Mouse (Mus musculus): Measurements from ENCODE around the gene Olfr1029. TPM values are rescaled to one million over a fixed set of nuclear protein-coding genes. Genes with fewer than 3 reads are reported as not detected.
A peak's percentile ranks its signal among the peaks of the same experiment; 100 is the strongest.
"Not testable (repeated sequence)": the region's sequence is repeated elsewhere in the genome, so short reads cannot be mapped to it uniquely, and the experiment has no call there.

Olfr1029 gene
- not detected in 2 replicates for polyA plus RNA-seq (2015; fragmentation: Nextera tagmentation; extraction: Ambion mirVana)

DNA sequence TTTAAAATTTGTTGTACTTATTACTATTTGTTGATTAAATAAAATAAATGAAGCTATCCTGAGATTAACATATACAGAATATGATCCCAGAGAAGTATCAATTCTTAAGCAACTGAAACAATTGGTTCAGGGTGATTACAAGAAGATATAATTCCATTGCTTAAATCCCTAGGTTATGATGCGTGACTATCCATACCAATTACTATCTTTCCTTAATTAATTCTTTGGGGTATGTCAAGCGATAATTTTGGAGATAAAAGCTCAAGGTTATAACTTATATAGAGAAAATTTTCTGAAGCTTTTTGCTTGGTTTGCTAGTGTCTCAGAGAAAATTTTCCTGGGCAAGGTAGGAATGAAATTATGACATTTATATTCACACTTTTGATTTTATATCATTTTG is at the start of gene Olfr1029:
Gene Olfr1029, plus strand, starts transcription at position 301 of the 400 bp plus-strand sequence.
- Histone ChIP-seq H3K4me2 (no peak within 1 kb of the TSS), H3K9ac (no peak within 1 kb of the TSS), H3K27ac (replicated peaks) (no peak within 1 kb of the TSS), H3K36me3 (no peaks in the 10 kb centered on the region), H3K9me3 (no peaks in the 10 kb centered on the region), H3K27me3 (no peaks in the 10 kb centered on the region), H3K4me1 (replicated peaks) (no peaks in the 10 kb centered on the region), H3K4me3 (no peak within 1 kb of the TSS)
- ATAC-seq (ENCODE audit: low read depth), result no peak
- WGBS, result 88% methylated on average over 2 of the region's 2 CpGs

DNA sequence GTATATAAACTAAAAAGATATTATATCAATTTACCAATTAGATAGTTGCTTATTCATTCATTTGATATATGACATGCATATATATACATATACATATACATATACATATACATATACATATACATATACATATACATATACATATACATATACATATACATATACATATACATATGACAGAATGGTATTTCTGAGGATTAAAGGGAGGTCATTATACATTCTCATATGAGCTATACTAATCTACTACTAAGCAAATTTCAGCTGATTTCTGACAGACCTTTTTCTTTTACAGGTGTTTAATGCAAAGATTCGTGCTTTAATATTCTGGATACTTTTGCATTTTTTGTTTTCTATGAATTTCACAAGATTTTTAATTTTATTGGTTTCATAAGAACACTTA is 23.6 kb upstream of the Olfr1029 start, which contains the start of gene Olfr1028:
Gene Olfr1028, plus strand, starts transcription at position 301 of the 400 bp plus-strand sequence.
- H3K27ac ChIP-seq (replicated peaks), result no peak within 1 kb of the TSS
- H3K4me2 ChIP-seq, result no peak within 1 kb of the TSS
- 81% methylated on average over 1 of the region's 1 CpGs for WGBS
- H3K36me3 ChIP-seq, result no peaks in the 10 kb centered on the region
- H3K27me3 ChIP-seq, result no peaks in the 10 kb centered on the region
- no peak within 1 kb of the TSS for H3K9ac ChIP-seq
- no peak for ATAC-seq (ENCODE audit: low read depth)
- H3K4me3 ChIP-seq, result no peak within 1 kb of the TSS
- no peaks in the 10 kb centered on the region for H3K9me3 ChIP-seq
- H3K4me1 ChIP-seq (replicated peaks), result no peaks in the 10 kb centered on the region

DNA sequence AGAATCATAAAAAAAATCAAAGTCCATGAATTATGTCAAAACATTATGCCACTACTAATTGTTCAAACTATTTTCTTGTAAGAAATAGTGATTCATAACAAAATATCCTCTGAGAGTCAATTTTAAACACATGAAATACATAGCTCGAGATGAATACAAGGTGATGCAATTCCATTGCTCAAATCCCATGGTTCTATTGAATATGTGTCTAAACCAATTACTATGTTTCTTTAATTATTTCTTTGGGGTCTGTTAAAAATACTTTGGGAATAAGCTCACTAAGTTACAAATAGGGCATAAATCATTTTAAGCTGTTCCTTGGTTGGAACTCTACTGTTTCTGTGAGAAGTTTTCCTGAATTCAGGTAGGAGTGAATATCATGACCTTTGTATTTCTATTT is 5.3 kb downstream of the Olfr1029 start, which contains the start of gene Olfr1030:
Gene Olfr1030, plus strand, starts transcription at position 301 of the 400 bp plus-strand sequence.
- 74% methylated on average over 1 of the region's 1 CpGs for WGBS
- H3K27ac ChIP-seq (replicated peaks), result no peak within 1 kb of the TSS
- no peak for ATAC-seq (ENCODE audit: low read depth)
- H3K4me2 ChIP-seq, result no peak within 1 kb of the TSS
- no peaks in the 10 kb centered on the region for H3K9me3 ChIP-seq
- H3K4me1 ChIP-seq (replicated peaks), result no peaks in the 10 kb centered on the region
- no peaks in the 10 kb centered on the region for H3K36me3 ChIP-seq
- H3K4me3 ChIP-seq, result no peak within 1 kb of the TSS
- no peaks in the 10 kb centered on the region for H3K27me3 ChIP-seq
- H3K9ac ChIP-seq, result no peak within 1 kb of the TSS

DNA sequence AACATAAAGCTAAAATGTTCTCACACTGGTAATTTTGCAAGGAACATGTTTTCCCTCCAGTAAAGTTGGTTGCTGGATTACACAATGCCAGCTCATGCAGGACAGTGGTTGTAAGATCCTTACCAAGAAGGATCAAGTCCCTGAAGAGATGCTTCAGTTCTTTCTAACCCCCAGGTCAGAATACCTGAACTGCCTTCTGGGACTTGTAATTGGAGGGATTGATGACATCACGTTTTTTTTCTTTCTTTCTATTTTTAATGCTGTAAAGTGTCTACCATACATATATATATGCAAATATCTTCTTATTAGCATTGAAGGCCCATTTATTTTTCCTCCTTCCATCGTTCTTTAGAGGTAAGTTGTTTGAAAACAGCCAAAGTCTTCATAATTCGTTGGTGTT is 16.3 kb downstream of the Olfr1029 start, which contains the start of gene Olfr1031:
Gene Olfr1031, plus strand, starts transcription at position 301 of the 400 bp plus-strand sequence.
- H3K4me2 ChIP-seq, result no peak within 1 kb of the TSS
- ATAC-seq (ENCODE audit: low read depth), result no peak
- no peak within 1 kb of the TSS for H3K9ac ChIP-seq
- no peaks in the 10 kb centered on the region for H3K4me1 ChIP-seq (replicated peaks)
- no peaks in the 10 kb centered on the region for H3K9me3 ChIP-seq
- no peak within 1 kb of the TSS for H3K27ac ChIP-seq (replicated peaks)
- 59% methylated on average over 3 of the region's 3 CpGs for WGBS
- no peaks in the 10 kb centered on the region for H3K27me3 ChIP-seq
- no peak within 1 kb of the TSS for H3K4me3 ChIP-seq
- H3K36me3 ChIP-seq, result no peaks in the 10 kb centered on the region

GRCm38 (mm10) chr2:86005240-86005639 is 31.5 kb downstream of the Olfr1029 start, which contains the start of gene Olfr1032:
Gene Olfr1032 (plus strand): TSS chr2:86005540.
- no peak for ATAC-seq (ENCODE audit: low read depth)
- no peaks in the 10 kb centered on the region for H3K36me3 ChIP-seq

GRCm38 (mm10) chr2:86020406-86020805 is 46.7 kb downstream of the Olfr1029 start, which contains the start of gene Olfr1033:
Gene Olfr1033 (plus strand): TSS chr2:86020633.
- H3K9ac ChIP-seq; H3K9me3 ChIP-seq; H3K4me1 ChIP-seq (replicated peaks); ATAC-seq (ENCODE audit: low read depth); H3K27me3 ChIP-seq; H3K36me3 ChIP-seq; H3K27ac ChIP-seq (replicated peaks): not testable (repeated sequence)
- WGBS, result 9% methylated on average over 11 of the region's 11 CpGs
- peak within 1 kb of the TSS; percentile 52 for H3K4me2 ChIP-seq
- peak within 1 kb of the TSS; percentile 32 for H3K4me3 ChIP-seq

More at GRCm38 (mm10) chr2:86005240-86005639, 31.5 kb downstream of the Olfr1029 start, which contains the start of gene Olfr1032:
- 88% methylated on average over 7 of the region's 7 CpGs for WGBS
- no peak within 1 kb of the TSS for H3K27ac ChIP-seq (replicated peaks)
- no peaks in the 10 kb centered on the region for H3K27me3 ChIP-seq
- no peaks in the 10 kb centered on the region for H3K4me1 ChIP-seq (replicated peaks)
- H3K9me3 ChIP-seq, result no peaks in the 10 kb centered on the region
- H3K4me2 ChIP-seq, result no peak within 1 kb of the TSS
- H3K4me3 ChIP-seq, result no peak within 1 kb of the TSS
- no peak within 1 kb of the TSS for H3K9ac ChIP-seq

DNA sequence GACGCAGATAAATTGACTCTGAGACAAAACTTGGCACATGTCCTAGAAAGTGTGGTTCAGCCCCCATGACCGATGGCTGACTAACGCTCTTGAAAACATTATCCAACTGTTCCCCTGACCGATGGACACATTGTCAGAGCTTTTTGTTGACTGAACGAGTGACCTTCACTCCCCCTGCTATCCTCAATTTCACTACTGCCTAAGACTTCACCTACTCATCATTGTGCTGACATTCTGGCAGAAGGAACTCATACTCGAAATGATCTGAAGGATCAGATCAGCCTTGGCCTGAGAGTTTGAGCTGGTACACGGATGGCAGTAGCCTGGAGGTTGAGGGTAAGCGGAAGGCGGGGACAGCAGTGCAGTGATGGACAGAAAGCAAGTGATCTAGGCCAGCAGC is 47.8 kb downstream of the Olfr1029 start:
- not testable (repeated sequence) for ATAC-seq (ENCODE audit: low read depth)

More for the DNA sequence above, 47.8 kb downstream of the Olfr1029 start:
- H3K9me3 ChIP-seq; H3K9ac ChIP-seq; H3K4me1 ChIP-seq (replicated peaks); H3K36me3 ChIP-seq; H3K27me3 ChIP-seq; H3K27ac ChIP-seq (replicated peaks); H3K4me3 ChIP-seq; H3K4me2 ChIP-seq: not testable (repeated sequence)
- WGBS, result 59% methylated on average over 5 of the region's 9 CpGs

Other genes starting within 250 kb of the Olfr1029 start
- not detected in 2 replicates for gene Olfr1012, start 211.1 kb upstream of the Olfr1029 start, polyA plus RNA-seq (2015; fragmentation: Nextera tagmentation; extraction: Ambion mirVana)
- gene Olfr1013, start 206.8 kb upstream of the Olfr1029 start, polyA plus RNA-seq (2015; fragmentation: Nextera tagmentation; extraction: Ambion mirVana), result not detected in 2 replicates
- gene Olfr1014, start 201.2 kb upstream of the Olfr1029 start, polyA plus RNA-seq (2015; fragmentation: Nextera tagmentation; extraction: Ambion mirVana), result not detected in 2 replicates
- gene Olfr1015, start 191.9 kb upstream of the Olfr1029 start, polyA plus RNA-seq (2015; fragmentation: Nextera tagmentation; extraction: Ambion mirVana), result not detected in 2 replicates
- not detected in 2 replicates for gene Olfr1016, start 171.4 kb upstream of the Olfr1029 start, polyA plus RNA-seq (2015; fragmentation: Nextera tagmentation; extraction: Ambion mirVana)
- gene Olfr1018, start 155.4 kb upstream of the Olfr1029 start, polyA plus RNA-seq (2015; fragmentation: Nextera tagmentation; extraction: Ambion mirVana), result not detected in 2 replicates
- not detected in 2 replicates for gene Olfr1019, start 128.4 kb upstream of the Olfr1029 start, polyA plus RNA-seq (2015; fragmentation: Nextera tagmentation; extraction: Ambion mirVana)
- not detected in 2 replicates for gene Olfr1020, start 126.9 kb upstream of the Olfr1029 start, polyA plus RNA-seq (2015; fragmentation: Nextera tagmentation; extraction: Ambion mirVana)
- not detected in 2 replicates for gene Olfr1022, start 105.3 kb upstream of the Olfr1029 start, polyA plus RNA-seq (2015; fragmentation: Nextera tagmentation; extraction: Ambion mirVana)
- gene Olfr1023, start 88.3 kb upstream of the Olfr1029 start, polyA plus RNA-seq (2015; fragmentation: Nextera tagmentation; extraction: Ambion mirVana), result not detected in 2 replicates
- not detected in 2 replicates for gene Olfr1024, start 68.8 kb upstream of the Olfr1029 start, polyA plus RNA-seq (2015; fragmentation: Nextera tagmentation; extraction: Ambion mirVana)
- gene Olfr1025-ps1, start 58.7 kb upstream of the Olfr1029 start, polyA plus RNA-seq (2015; fragmentation: Nextera tagmentation; extraction: Ambion mirVana), result not detected in 2 replicates
- not detected in 2 replicates for gene Olfr1026, start 52.3 kb upstream of the Olfr1029 start, polyA plus RNA-seq (2015; fragmentation: Nextera tagmentation; extraction: Ambion mirVana)
- gene Olfr1028, start 23.5 kb upstream of the Olfr1029 start, polyA plus RNA-seq (2015; fragmentation: Nextera tagmentation; extraction: Ambion mirVana), result not detected in 2 replicates
- gene Olfr1030, start 5.4 kb downstream of the Olfr1029 start, polyA plus RNA-seq (2015; fragmentation: Nextera tagmentation; extraction: Ambion mirVana), result not detected in 2 replicates
- gene Olfr1031, start 16.4 kb downstream of the Olfr1029 start, polyA plus RNA-seq (2015; fragmentation: Nextera tagmentation; extraction: Ambion mirVana), result not detected in 2 replicates
- gene Olfr1032, start 31.6 kb downstream of the Olfr1029 start, polyA plus RNA-seq (2015; fragmentation: Nextera tagmentation; extraction: Ambion mirVana), result not detected in 2 replicates
- not detected in 2 replicates for gene Olfr1033, start 46.7 kb downstream of the Olfr1029 start, polyA plus RNA-seq (2015; fragmentation: Nextera tagmentation; extraction: Ambion mirVana)
- gene Olfr1034, start 72.0 kb downstream of the Olfr1029 start, polyA plus RNA-seq (2015; fragmentation: Nextera tagmentation; extraction: Ambion mirVana), result not detected in 2 replicates
- not detected in 2 replicates for gene Olfr1036, start 100.1 kb downstream of the Olfr1029 start, polyA plus RNA-seq (2015; fragmentation: Nextera tagmentation; extraction: Ambion mirVana)
- gene Olfr1037, start 113.5 kb downstream of the Olfr1029 start, polyA plus RNA-seq (2015; fragmentation: Nextera tagmentation; extraction: Ambion mirVana), result not detected in 2 replicates
- gene Olfr1039, start 162.0 kb downstream of the Olfr1029 start, polyA plus RNA-seq (2015; fragmentation: Nextera tagmentation; extraction: Ambion mirVana), result not detected in 2 replicates
- gene Olfr1040, start 172.8 kb downstream of the Olfr1029 start, polyA plus RNA-seq (2015; fragmentation: Nextera tagmentation; extraction: Ambion mirVana), result not detected in 2 replicates
- gene Olfr1042, start 187.9 kb downstream of the Olfr1029 start, polyA plus RNA-seq (2015; fragmentation: Nextera tagmentation; extraction: Ambion mirVana), result not detected in 2 replicates
- not detected in 2 replicates for gene Olfr1043, start 193.6 kb downstream of the Olfr1029 start, polyA plus RNA-seq (2015; fragmentation: Nextera tagmentation; extraction: Ambion mirVana)
- not detected in 2 replicates for gene Olfr1044, start 203.9 kb downstream of the Olfr1029 start, polyA plus RNA-seq (2015; fragmentation: Nextera tagmentation; extraction: Ambion mirVana)
- gene Olfr52, start 211.8 kb downstream of the Olfr1029 start, polyA plus RNA-seq (2015; fragmentation: Nextera tagmentation; extraction: Ambion mirVana), result not detected in 2 replicates
- not detected in 2 replicates for gene Olfr1045, start 229.1 kb downstream of the Olfr1029 start, polyA plus RNA-seq (2015; fragmentation: Nextera tagmentation; extraction: Ambion mirVana)
- gene Olfr1046, start 245.4 kb downstream of the Olfr1029 start, polyA plus RNA-seq (2015; fragmentation: Nextera tagmentation; extraction: Ambion mirVana), result not detected in 2 replicates